Mouse (Mus musculus): Measurements from ENCODE around the gene Pknox2.

GRCm38 (mm10) chr9:36970651-36971050, 176.6 kb downstream of the Pknox2 start:
- TF ChIP-seq EP300 (IDR thresholded peaks at IDR 0.05; ENCODE audit: low read depth) (no peak), CTCF (IDR thresholded peaks at IDR 0.05; ENCODE audit: low read depth) (peak; percentile 82)
